Mouse (Mus musculus): Measurements from ENCODE around the gene Ube2f. TPM values are rescaled to one million over a fixed set of nuclear protein-coding genes. Genes with fewer than 3 reads are reported as not detected.

Gene Ube2f
- 48.9 and 62.6 TPM in 2 replicates for polyA plus RNA-seq (2011; ENCODE audit: insufficient read depth, insufficient read length, low replicate concordance, missing spikeins)

GRCm38 (mm10) chr1:91249564-91250414, at the start of gene Ube2f:
Ube2f (plus strand) TSS chr1:91250304.
- H3K4me3 ChIP-seq (replicated peaks; ENCODE audit: control insufficient read depth, low read depth, low read length) = peak within 1 kb of the TSS; percentile 96
- TF ChIP-seq POLR2A (IDR thresholded peaks at IDR 0.05; ENCODE audit: borderline replicate concordance, control insufficient read depth, low read depth, low read length) (peak; percentile 88; the same call in 1 of the 2 replicates), CTCF (IDR thresholded peaks at IDR 0.05; ENCODE audit: control insufficient read depth, insufficient read depth, low read length) (peak; percentile 25; the same call in 1 of the 2 replicates)
- peaks cover 3% of the 10 kb centered on the region; the same call in 1 of the 2 replicates for H3K4me1 ChIP-seq (ENCODE audit: control insufficient read depth, insufficient read depth, low read length)
- peak within 1 kb of the TSS; percentile 89 for H3K27ac ChIP-seq (ENCODE audit: control insufficient read depth, insufficient read depth, low read depth, low read length, poor library complexity)
- 3% methylated on average over 43 of the region's 43 CpGs for WGBS

GRCm38 (mm10) chr1:91201122-91201521, 49.0 kb upstream of the Ube2f start:
- 71% methylated on average over 3 of the region's 3 CpGs for WGBS
- no peak overlapping the region for H3K4me3 ChIP-seq (replicated peaks; ENCODE audit: control insufficient read depth, low read depth, low read length)
- no peak for TF ChIP-seq CTCF (IDR thresholded peaks at IDR 0.05; ENCODE audit: control insufficient read depth, insufficient read depth, low read length)
- TF ChIP-seq POLR2A (IDR thresholded peaks at IDR 0.05; ENCODE audit: borderline replicate concordance, control insufficient read depth, low read depth, low read length) = no peak

GRCm38 (mm10) chr1:91204221-91204765, 45.8 kb upstream of the Ube2f start:
- H3K4me3 ChIP-seq (replicated peaks; ENCODE audit: control insufficient read depth, low read depth, low read length) = no peak overlapping the region
- TF ChIP-seq POLR2A (IDR thresholded peaks at IDR 0.05; ENCODE audit: borderline replicate concordance, control insufficient read depth, low read depth, low read length) = no peak
- TF ChIP-seq CTCF (IDR thresholded peaks at IDR 0.05; ENCODE audit: control insufficient read depth, insufficient read depth, low read length) = no peak
- H3K27ac ChIP-seq (ENCODE audit: control insufficient read depth, insufficient read depth, low read depth, low read length, poor library complexity) = no peak overlapping the region
- H3K4me1 ChIP-seq (ENCODE audit: control insufficient read depth, insufficient read depth, low read length) = peaks cover 4% of the 10 kb centered on the region; the same call in 1 of the 2 replicates
- 86% methylated on average over 5 of the region's 5 CpGs for WGBS

More at GRCm38 (mm10) chr1:91201122-91201521, 49.0 kb upstream of the Ube2f start:
- Histone ChIP-seq H3K27ac (ENCODE audit: control insufficient read depth, insufficient read depth, low read depth, low read length, poor library complexity) (no peak overlapping the region), H3K4me1 (ENCODE audit: control insufficient read depth, insufficient read depth, low read length) (no peaks in the 10 kb centered on the region)

- no peak overlapping the region for H3K4me3 ChIP-seq (replicated peaks; ENCODE audit: control insufficient read depth, low read depth, low read length)
- H3K4me1 ChIP-seq (ENCODE audit: control insufficient read depth, insufficient read depth, low read length) = peaks cover 4% of the 10 kb centered on the region; the same call in 1 of the 2 replicates
- 81% methylated on average over 6 of the region's 6 CpGs for WGBS
- TF ChIP-seq POLR2A (IDR thresholded peaks at IDR 0.05; ENCODE audit: borderline replicate concordance, control insufficient read depth, low read depth, low read length) (no peak), CTCF (IDR thresholded peaks at IDR 0.05; ENCODE audit: control insufficient read depth, insufficient read depth, low read length) (no peak)
- no peak overlapping the region for H3K27ac ChIP-seq (ENCODE audit: control insufficient read depth, insufficient read depth, low read depth, low read length, poor library complexity)
Observed at GRCm38 (mm10) chr1:91205651-91206050, 44.5 kb upstream of the Ube2f start.

GRCm38 (mm10) chr1:91206336-91206735, 43.8 kb upstream of the Ube2f start:
- peaks cover 4% of the 10 kb centered on the region; the same call in 1 of the 2 replicates for H3K4me1 ChIP-seq (ENCODE audit: control insufficient read depth, insufficient read depth, low read length)
- TF ChIP-seq POLR2A (IDR thresholded peaks at IDR 0.05; ENCODE audit: borderline replicate concordance, control insufficient read depth, low read depth, low read length) (no peak), CTCF (IDR thresholded peaks at IDR 0.05; ENCODE audit: control insufficient read depth, insufficient read depth, low read length) (no peak)
- no peak overlapping the region for H3K4me3 ChIP-seq (replicated peaks; ENCODE audit: control insufficient read depth, low read depth, low read length)
- no peak overlapping the region; the same call in 1 of the 2 replicates for H3K27ac ChIP-seq (ENCODE audit: control insufficient read depth, insufficient read depth, low read depth, low read length, poor library complexity)
- WGBS = 85% methylated on average over 8 of the region's 8 CpGs

- Histone ChIP-seq H3K4me3 (replicated peaks; ENCODE audit: control insufficient read depth, low read depth, low read length) (no peak overlapping the region), H3K27ac (ENCODE audit: control insufficient read depth, insufficient read depth, low read depth, low read length, poor library complexity) (peak overlapping the region; percentile 66; the same call in 1 of the 2 replicates), H3K4me1 (ENCODE audit: control insufficient read depth, insufficient read depth, low read length) (peaks cover 4% of the 10 kb centered on the region; the same call in 1 of the 2 replicates)
- no peak for TF ChIP-seq POLR2A (IDR thresholded peaks at IDR 0.05; ENCODE audit: borderline replicate concordance, control insufficient read depth, low read depth, low read length)
- no peak for TF ChIP-seq CTCF (IDR thresholded peaks at IDR 0.05; ENCODE audit: control insufficient read depth, insufficient read depth, low read length)
- 46% methylated on average over 5 of the region's 5 CpGs for WGBS
Observed at GRCm38 (mm10) chr1:91206873-91207272, 43.2 kb upstream of the Ube2f start.

GRCm38 (mm10) chr1:91207334-91208074, 42.6 kb upstream of the Ube2f start:
- WGBS = 40% methylated on average over 3 of the region's 3 CpGs
- TF ChIP-seq CTCF (IDR thresholded peaks at IDR 0.05; ENCODE audit: control insufficient read depth, insufficient read depth, low read length) = no peak
- H3K27ac ChIP-seq (ENCODE audit: control insufficient read depth, insufficient read depth, low read depth, low read length, poor library complexity) = peak overlapping the region; percentile 66
- no peak overlapping the region for H3K4me3 ChIP-seq (replicated peaks; ENCODE audit: control insufficient read depth, low read depth, low read length)
- peaks cover 4% of the 10 kb centered on the region; the same call in 1 of the 2 replicates for H3K4me1 ChIP-seq (ENCODE audit: control insufficient read depth, insufficient read depth, low read length)
